Mouse (Mus musculus) testis, adult 2 months (tissue): ENCODE measurements around the gene Ninj2. TPM values are rescaled to one million over a fixed set of nuclear protein-coding genes. Genes with fewer than 3 reads are reported as not detected.
"Not testable (repeated sequence)": the region's sequence is repeated elsewhere in the genome, so short reads cannot be mapped to it uniquely, and the experiment has no call there.

Experiments used
- H3K27ac ChIP-seq: fragments of 200-500 bp; 2 replicates; pipeline ENCODE4 v1.5.1; 2012; ENCODE audit warnings: low read depth, low read length; ENCODE audit not compliant: control insufficient read depth, insufficient read depth
- H3K27me3 ChIP-seq: fragments of 200-500 bp; 2 replicates; pipeline ENCODE4 v1.6.1; 2012; ENCODE audit warnings: mild to moderate bottlenecking, low read length, moderate library complexity; ENCODE audit not compliant: control insufficient read depth, insufficient read depth
- H3K36me3 ChIP-seq: fragments of 200-500 bp; 2 replicates; pipeline ENCODE4 v1.6.1; 2012; ENCODE audit warnings: mild to moderate bottlenecking, low read length; ENCODE audit not compliant: control insufficient read depth, insufficient read depth
- H3K4me1 ChIP-seq: fragments of 200-500 bp; 2 replicates; pipeline ENCODE4 v1.6.1; 2012; ENCODE audit warnings: low read length; ENCODE audit not compliant: control insufficient read depth, insufficient read depth
- H3K4me3 ChIP-seq: fragments of 200-500 bp; 2 replicates; pipeline ENCODE4 v1.5.1; 2012; ENCODE audit warnings: low read depth, mild to moderate bottlenecking, low read length, moderate library complexity, mixed read lengths; ENCODE audit not compliant: control insufficient read depth
- CTCF ChIP-seq: fragments of 200-500 bp; IDR thresholded peaks from 2 replicates; pipeline ENCODE4 v1.5.1; 2012; ENCODE audit warnings: low read depth, mild to moderate bottlenecking, inconsistent platforms, low read length, moderate library complexity; ENCODE audit not compliant: control insufficient read depth, insufficient read depth, insufficient replicate concordance
- POLR2A ChIP-seq: fragments of 200-500 bp; IDR thresholded peaks from 2 replicates; pipeline ENCODE4 v1.6.1; 2012; ENCODE audit warnings: low read depth, mild to moderate bottlenecking, inconsistent platforms, low read length, moderate library complexity; ENCODE audit not compliant: control insufficient read depth
- polyA plus RNA-seq: library from polyadenylated mRNA; depleted of rRNA; stranded (reverse); fragments of >200 nt; gene quantifications from 2 replicates; pipeline ENCODE4 v1.2.3, GENCODE M21; 2012

The Ninj2 gene
- polyA plus RNA-seq, 1 experiment = 0.17 TPM

DNA sequence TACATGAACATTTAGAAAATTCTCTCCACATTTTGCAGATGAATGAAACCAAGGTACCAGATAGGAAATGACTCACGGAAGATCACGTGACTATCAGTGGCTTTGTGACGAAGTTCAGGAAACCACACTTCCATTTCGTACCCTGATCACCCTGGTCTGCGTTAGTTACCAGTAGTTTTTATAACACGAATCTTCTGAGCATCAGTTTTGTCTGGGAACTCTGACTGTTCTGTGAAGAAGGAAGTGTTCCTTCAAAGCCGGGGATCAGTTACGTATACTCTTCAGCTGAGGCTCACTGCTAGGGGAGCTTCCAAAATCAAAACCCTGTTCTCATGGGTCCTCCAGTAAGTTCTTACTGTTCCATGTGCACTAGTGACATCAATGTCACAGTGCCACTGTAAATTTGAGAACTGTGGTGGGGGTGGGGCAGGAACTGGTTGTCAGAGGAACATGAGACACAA is 10.2 kb upstream of the Ninj2 start:
- no peaks in the 10 kb centered on the region for H3K27me3 ChIP-seq

DNA sequence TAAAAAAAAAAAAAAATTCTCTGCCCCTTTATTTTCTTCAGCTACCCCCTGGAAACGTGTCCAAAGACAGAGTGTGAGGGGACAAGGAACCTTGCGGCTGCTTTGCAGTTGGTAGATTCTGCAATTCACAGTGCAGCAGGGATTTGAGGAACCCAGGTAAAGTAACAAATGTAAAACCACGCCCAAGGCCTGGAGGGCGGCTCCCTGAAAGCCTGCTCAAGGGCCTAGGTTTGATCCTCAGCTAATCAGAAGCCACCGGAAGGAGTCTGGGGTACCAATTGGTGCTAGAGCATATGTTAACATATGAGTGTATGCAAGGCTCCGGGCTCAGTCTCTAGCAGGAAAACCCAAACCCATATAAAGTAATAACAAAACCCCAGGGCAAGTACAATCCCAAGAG is 9.7 kb upstream of the Ninj2 start:
- TF ChIP-seq POLR2A = no peak
- no peak for TF ChIP-seq CTCF
- Histone ChIP-seq H3K4me1 (peaks cover 3% of the 10 kb centered on the region; the same call in 1 of the 2 replicates), H3K27me3 (no peaks in the 10 kb centered on the region), H3K27ac (no peak overlapping the region), H3K36me3 (no peaks in the 10 kb centered on the region), H3K4me3 (no peak overlapping the region)

More for the DNA sequence above, 10.2 kb upstream of the Ninj2 start:
- no peak overlapping the region for H3K4me3 ChIP-seq
- peaks cover 3% of the 10 kb centered on the region; the same call in 1 of the 2 replicates for H3K4me1 ChIP-seq
- no peak overlapping the region for H3K27ac ChIP-seq
- no peak for TF ChIP-seq CTCF
- no peak for TF ChIP-seq POLR2A
- no peaks in the 10 kb centered on the region for H3K36me3 ChIP-seq

GRCm38 (mm10) chr6:120084983-120085382 is 8.2 kb upstream of the Ninj2 start:
- TF ChIP-seq POLR2A = no peak
- TF ChIP-seq CTCF = no peak

GRCm38 (mm10) chr6:120085832-120086231 is 7.3 kb upstream of the Ninj2 start:
- Histone ChIP-seq H3K27ac (no peak overlapping the region), H3K27me3 (no peaks in the 10 kb centered on the region), H3K4me3 (no peak overlapping the region), H3K4me1 (no peaks in the 10 kb centered on the region), H3K36me3 (no peaks in the 10 kb centered on the region)
- no peak for TF ChIP-seq POLR2A
- TF ChIP-seq CTCF = no peak

More at GRCm38 (mm10) chr6:120084983-120085382, 8.2 kb upstream of the Ninj2 start:
- H3K27ac ChIP-seq = no peak overlapping the region
- H3K4me1 ChIP-seq = no peaks in the 10 kb centered on the region
- H3K4me3 ChIP-seq = no peak overlapping the region
- H3K27me3 ChIP-seq = no peaks in the 10 kb centered on the region
- no peaks in the 10 kb centered on the region for H3K36me3 ChIP-seq

- not testable (repeated sequence) for H3K27ac ChIP-seq, H3K36me3 ChIP-seq, H3K27me3 ChIP-seq, H3K4me3 ChIP-seq, H3K4me1 ChIP-seq
Measured at GRCm38 (mm10) chr6:120087041-120087440, 6.1 kb upstream of the Ninj2 start.

GRCm38 (mm10) chr6:120090712-120091248 is 2.4 kb upstream of the Ninj2 start:
- H3K36me3 ChIP-seq = no peaks in the 10 kb centered on the region
- no peak overlapping the region for H3K4me3 ChIP-seq
- TF ChIP-seq CTCF (no peak), POLR2A (no peak)
- no peaks in the 10 kb centered on the region for H3K27me3 ChIP-seq
- H3K4me1 ChIP-seq = no peaks in the 10 kb centered on the region
- no peak overlapping the region for H3K27ac ChIP-seq

DNA sequence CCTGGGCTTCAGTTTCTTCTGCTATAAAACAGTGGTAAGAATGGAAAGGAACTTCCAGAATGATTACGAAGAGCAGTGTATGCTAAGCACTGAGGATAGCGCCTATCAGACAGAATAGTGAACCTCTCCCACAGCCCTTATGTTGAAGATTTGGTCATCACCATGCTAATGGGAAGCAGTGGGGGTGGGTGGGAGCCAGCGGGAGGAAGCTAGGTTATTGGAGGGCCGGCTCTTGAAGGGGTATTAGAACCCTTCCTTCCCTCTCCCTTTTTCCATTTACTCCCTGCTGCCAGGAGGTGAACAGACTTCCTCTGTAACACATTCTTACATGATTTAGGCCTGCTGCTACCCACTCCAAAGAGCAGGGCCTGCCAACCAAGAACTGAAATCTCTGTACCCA is 1.2 kb upstream of the Ninj2 start:
- no peak for TF ChIP-seq POLR2A
- no peak for TF ChIP-seq CTCF
- Histone ChIP-seq H3K4me3 (no peak overlapping the region), H3K27ac (no peak overlapping the region), H3K36me3 (no peaks in the 10 kb centered on the region), H3K4me1 (no peaks in the 10 kb centered on the region), H3K27me3 (no peaks in the 10 kb centered on the region)
